Mouse (Mus musculus) neural tube, embryonic 14.5 days (tissue): ENCODE data around the gene Sgsm1. TPM values are rescaled to one million over a fixed set of nuclear protein-coding genes. Genes with fewer than 3 reads are reported as not detected.

Experiments used
- ATAC-seq: fragments of 200-750 bp; cut with Nextera tagmentation; 2 replicates; pipeline ENCODE4 v1.8.0; 2017; ENCODE audit warnings: low read depth, mild to moderate bottlenecking, moderate TSS enrichment, moderate library complexity
- H3K27ac ChIP-seq: fragments of 300-500 bp; sonication (generic); 2 replicates; pipeline ENCODE4 v1.5.1; 2014; ENCODE audit warnings: low read depth, mild to moderate bottlenecking, control low read depth, low read length, moderate library complexity, mixed read lengths
- H3K27me3 ChIP-seq: fragments of 300-500 bp; sonication (generic); 2 replicates; pipeline ENCODE4 v1.6.1; 2014; ENCODE audit warnings: low read length; ENCODE audit not compliant: control insufficient read depth, insufficient read depth
- H3K36me3 ChIP-seq: fragments of 300-500 bp; sonication (generic); 2 replicates; pipeline ENCODE4 v1.6.1; 2014; ENCODE audit warnings: low read length, mixed read lengths; ENCODE audit not compliant: control insufficient read depth, insufficient read depth
- H3K4me1 ChIP-seq: fragments of 300-500 bp; sonication (generic); 2 replicates; pipeline ENCODE4 v1.6.1; 2014; ENCODE audit warnings: low read length; ENCODE audit not compliant: control insufficient read depth, insufficient read depth
- H3K4me2 ChIP-seq: fragments of 300-500 bp; sonication (generic); 2 replicates; pipeline ENCODE4 v1.6.1; 2014; ENCODE audit warnings: mild to moderate bottlenecking, low read depth, low read length, control low read depth
- H3K4me3 ChIP-seq: fragments of 300-500 bp; sonication (generic); 2 replicates; pipeline ENCODE4 v1.5.1; 2014; ENCODE audit warnings: low read depth, low read length, control low read depth, mixed read lengths
- H3K9ac ChIP-seq: fragments of 300-500 bp; sonication (generic); replicated peaks from 2 replicates; pipeline ENCODE4 v1.6.1; 2014; ENCODE audit warnings: low read depth, mild to moderate bottlenecking, control low read depth, low read length, mixed read lengths
- H3K9me3 ChIP-seq: fragments of 300-500 bp; sonication (generic); 2 replicates; pipeline ENCODE4 v1.6.1; 2016; ENCODE audit warnings: low read length; ENCODE audit not compliant: control insufficient read depth
- whole genome bisulfite sequencing: fragments of 180-500 bp; shearing (Covaris S2); extraction: QIAGEN DNeasy Blood & Tissue Kit; methylation state at CpG from one replicate; pipeline ENCODE4 v1.1.7; 2014; 5-methylcytosine and 5-hydroxymethylcytosine counted together
- polyA plus RNA-seq: library from polyadenylated mRNA; unstranded; fragments of >200 nt; fragmentation: Nextera tagmentation; extraction: Ambion mirVana; gene quantifications from 2 replicates; pipeline ENCODE4 v1.2.1, GENCODE M21; 2014

Gene Sgsm1
- polyA plus RNA-seq, 1 experiment from 2014 or later: 17.0 TPM

DNA sequence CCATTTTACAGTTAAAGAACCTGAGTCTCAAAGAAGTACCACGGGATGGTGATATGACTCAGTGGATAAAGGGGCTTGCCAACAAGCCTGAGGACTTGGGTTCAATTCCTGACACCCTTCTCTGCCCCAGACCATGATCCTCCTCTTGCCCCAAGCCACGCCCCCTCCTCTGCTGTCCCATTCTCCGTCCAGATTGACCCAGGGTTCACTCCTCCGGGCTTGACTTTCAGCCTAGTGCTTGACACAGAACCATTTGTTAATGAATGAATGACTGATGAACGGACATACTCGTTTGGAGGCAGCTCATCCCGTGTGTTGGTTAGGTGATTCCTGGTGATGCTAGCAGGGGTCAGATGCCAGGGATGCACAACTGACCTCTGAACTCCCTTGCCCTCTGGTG lies 90.7 kb downstream of the Sgsm1 start:
- 0 out of 2 replicates have a peak, but pooled peaks cover 6% of the 10 kb centered on the region for H3K27me3 ChIP-seq
- H3K4me2 ChIP-seq: no peak overlapping the region
- H3K9ac ChIP-seq: no peak overlapping the region
- 62% methylated on average over 7 of the region's 7 CpGs for WGBS
- peaks cover 5% of the 10 kb centered on the region for H3K4me1 ChIP-seq
- ATAC-seq: no peak
- no peak overlapping the region for H3K27ac ChIP-seq
- H3K36me3 ChIP-seq: no peaks in the 10 kb centered on the region
- H3K9me3 ChIP-seq: no peaks in the 10 kb centered on the region
- no peak overlapping the region for H3K4me3 ChIP-seq

DNA sequence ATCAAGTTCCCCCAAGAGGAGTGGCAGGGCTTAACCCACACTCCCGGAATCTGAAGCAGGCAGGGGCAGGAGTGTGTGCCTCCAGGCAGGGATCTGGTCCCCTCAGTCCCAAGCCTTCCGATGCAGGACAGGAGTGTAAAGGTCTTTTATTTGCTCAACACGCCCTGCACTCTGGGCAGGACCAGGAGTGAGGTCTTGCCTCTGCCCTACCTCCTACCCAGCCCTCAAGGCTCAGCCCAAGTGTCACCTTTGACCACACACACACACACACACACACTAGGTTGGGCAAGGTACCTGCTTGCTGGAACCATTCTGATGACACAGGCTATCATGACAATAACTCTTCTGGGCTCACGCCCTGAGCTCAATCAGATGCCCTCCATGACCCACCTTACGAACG lies 91.1 kb downstream of the Sgsm1 start:
- H3K9me3 ChIP-seq: no peaks in the 10 kb centered on the region
- H3K27me3 ChIP-seq: 0 out of 2 replicates have a peak, but pooled peaks cover 6% of the 10 kb centered on the region
- H3K9ac ChIP-seq: no peak overlapping the region
- no peak for ATAC-seq
- no peaks in the 10 kb centered on the region for H3K36me3 ChIP-seq
- no peak overlapping the region for H3K27ac ChIP-seq
- 83% methylated on average over 6 of the region's 6 CpGs for WGBS
- peaks cover 5% of the 10 kb centered on the region for H3K4me1 ChIP-seq
- no peak overlapping the region for H3K4me2 ChIP-seq
- no peak overlapping the region for H3K4me3 ChIP-seq

DNA sequence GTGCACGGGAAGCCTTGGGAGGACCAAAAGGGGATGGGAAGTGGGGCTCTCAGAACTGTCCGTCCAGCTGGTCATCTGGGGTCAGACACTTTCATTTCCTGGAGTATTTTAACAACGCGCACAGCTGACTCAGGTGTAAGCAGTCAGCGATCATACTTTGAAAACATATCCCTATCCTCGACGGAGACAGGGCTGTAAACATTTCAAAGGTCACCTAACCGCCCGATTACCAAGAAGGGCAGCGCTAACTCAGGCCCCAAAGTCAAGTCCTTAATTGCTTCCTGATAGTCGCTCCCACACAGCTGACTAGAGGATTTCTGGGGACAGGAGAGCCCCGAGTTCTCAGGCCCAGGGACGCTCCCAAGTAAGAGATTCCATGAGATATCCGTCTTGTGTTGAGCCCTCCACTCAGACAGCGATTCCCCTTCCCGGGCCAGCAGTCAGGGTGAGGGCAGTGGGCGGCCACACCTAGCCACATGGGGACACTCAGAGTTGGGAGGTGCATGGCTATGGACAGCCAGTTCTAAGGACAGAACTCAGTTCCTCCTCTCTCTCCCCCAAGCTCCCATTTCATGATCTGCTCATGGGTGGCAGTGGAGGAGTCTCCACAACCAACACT lies 91.9 kb downstream of the Sgsm1 start:
- no peak overlapping the region for H3K9ac ChIP-seq
- 87% methylated on average over 17 of the region's 17 CpGs for WGBS
- no peaks in the 10 kb centered on the region for H3K9me3 ChIP-seq
- no peak for ATAC-seq
- H3K4me3 ChIP-seq: no peak overlapping the region
- peaks cover 5% of the 10 kb centered on the region for H3K4me1 ChIP-seq
- no peak overlapping the region for H3K4me2 ChIP-seq
- H3K27ac ChIP-seq: no peak overlapping the region
- 0 out of 2 replicates have a peak, but pooled peaks cover 6% of the 10 kb centered on the region for H3K27me3 ChIP-seq
- H3K36me3 ChIP-seq: no peaks in the 10 kb centered on the region

DNA sequence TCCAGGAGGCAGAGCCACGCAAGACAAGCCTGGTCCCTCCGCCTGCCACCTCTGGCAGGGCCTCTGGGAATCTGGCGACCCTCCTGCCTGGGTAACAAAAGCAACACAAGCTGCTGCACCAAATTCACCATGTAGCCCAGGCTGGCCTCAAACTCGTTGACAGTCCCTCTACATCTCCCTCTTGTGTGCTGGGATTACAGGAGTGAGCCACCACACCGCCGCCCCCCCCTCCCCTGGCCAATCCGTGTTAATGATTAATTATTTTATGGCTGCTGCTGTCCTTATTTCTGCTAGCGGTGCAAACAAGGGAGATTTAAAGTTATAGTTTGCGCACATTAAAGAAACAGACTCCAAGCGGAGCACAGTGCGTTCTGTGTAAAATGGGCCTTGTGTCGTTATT lies 93.5 kb downstream of the Sgsm1 start:
- H3K9me3 ChIP-seq: no peaks in the 10 kb centered on the region
- H3K9ac ChIP-seq: no peak overlapping the region
- H3K4me2 ChIP-seq: no peak overlapping the region
- H3K36me3 ChIP-seq: no peaks in the 10 kb centered on the region
- ATAC-seq: no peak
- H3K27ac ChIP-seq: no peak overlapping the region
- peaks cover 5% of the 10 kb centered on the region for H3K4me1 ChIP-seq
- WGBS: 58% methylated on average over 12 of the region's 12 CpGs
- H3K4me3 ChIP-seq: no peak overlapping the region
- 0 out of 2 replicates have a peak, but pooled peaks cover 6% of the 10 kb centered on the region for H3K27me3 ChIP-seq

DNA sequence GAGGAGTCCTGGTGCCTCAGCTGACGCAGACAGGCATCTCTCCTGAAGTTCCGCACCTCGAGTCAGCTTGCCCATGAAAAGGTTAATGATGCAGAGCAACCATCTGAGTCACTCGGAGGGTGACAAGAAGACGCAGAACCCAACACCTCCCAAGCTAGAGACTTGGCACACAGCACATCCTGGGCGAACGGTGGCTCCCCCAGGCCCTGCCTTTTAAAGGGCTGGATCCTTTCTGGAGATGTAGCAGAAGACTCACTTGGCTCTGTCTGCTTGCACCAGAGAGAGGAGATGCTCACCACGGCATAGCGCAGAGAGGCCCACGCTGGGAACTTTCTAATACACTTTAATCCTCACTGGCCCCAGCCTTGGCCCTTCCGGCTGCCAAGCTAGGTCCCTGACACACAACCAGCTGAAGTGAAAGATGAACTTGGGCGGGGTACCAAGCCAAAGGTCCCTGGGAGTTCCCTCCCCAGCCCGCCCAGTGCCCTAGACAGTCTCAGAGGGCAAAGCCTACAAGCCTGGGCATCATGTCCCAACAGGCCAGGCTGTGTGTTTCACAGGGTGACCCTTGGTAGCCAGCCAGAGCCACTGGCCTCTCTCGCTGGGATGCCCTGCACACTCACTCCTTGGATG lies 94.1 kb downstream of the Sgsm1 start:
- 0 out of 2 replicates have a peak, but pooled peaks cover 6% of the 10 kb centered on the region for H3K27me3 ChIP-seq
- no peak overlapping the region for H3K4me3 ChIP-seq
- H3K4me2 ChIP-seq: no peak overlapping the region
- ATAC-seq: no peak
- no peak overlapping the region for H3K9ac ChIP-seq
- H3K36me3 ChIP-seq: no peaks in the 10 kb centered on the region
- no peak overlapping the region for H3K27ac ChIP-seq
- 77% methylated on average over 14 of the region's 14 CpGs for WGBS
- no peaks in the 10 kb centered on the region for H3K9me3 ChIP-seq
- H3K4me1 ChIP-seq: peaks cover 5% of the 10 kb centered on the region

DNA sequence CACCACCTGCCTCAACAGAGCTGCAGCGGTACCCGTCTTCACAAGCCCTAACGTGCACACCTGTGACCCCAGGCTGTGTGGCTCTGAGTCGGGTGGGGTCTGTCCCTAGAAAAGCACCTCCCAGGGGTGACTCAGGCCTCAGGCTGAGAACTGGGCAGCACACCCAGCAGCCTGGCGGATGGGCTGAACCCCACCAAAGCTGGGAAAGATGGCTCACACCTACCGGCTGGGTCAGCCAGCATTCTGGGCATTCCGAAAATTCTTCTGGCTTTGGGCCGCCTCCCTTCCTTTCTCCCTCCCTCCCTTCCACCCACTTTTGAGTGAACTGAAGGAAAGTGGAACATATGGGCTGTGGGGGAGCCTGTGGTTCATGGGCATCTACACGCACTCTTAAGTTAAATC lies 95.0 kb downstream of the Sgsm1 start:
- WGBS: 88% methylated on average over 9 of the region's 9 CpGs
- Histone ChIP-seq H3K4me1 (peaks cover 2% of the 10 kb centered on the region), H3K27me3 (no peaks in the 10 kb centered on the region), H3K9ac (no peak overlapping the region), H3K4me3 (no peak overlapping the region), H3K36me3 (no peaks in the 10 kb centered on the region), H3K27ac (no peak overlapping the region), H3K9me3 (no peaks in the 10 kb centered on the region), H3K4me2 (no peak overlapping the region)
- ATAC-seq: no peak

DNA sequence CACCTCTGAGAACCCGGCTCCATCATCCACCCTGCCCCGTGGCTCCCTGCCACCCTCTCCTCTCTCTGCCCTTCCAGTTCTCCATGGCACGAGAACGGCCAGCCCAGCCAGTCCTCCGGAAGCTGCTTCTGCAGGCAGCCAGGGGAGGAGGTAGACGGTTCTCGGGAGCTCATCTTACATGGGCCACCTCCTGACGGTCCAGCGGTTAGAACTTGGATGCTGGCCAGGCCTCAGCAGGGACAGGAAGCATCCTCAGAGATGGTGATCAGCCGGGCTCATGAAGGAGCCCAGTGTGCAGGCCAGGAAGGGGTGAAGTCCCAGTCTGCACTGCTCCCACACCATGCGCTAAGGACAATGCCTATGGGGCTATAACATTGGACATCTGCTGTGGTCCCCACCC lies 96.1 kb downstream of the Sgsm1 start:
- Histone ChIP-seq H3K9ac (no peak overlapping the region), H3K4me1 (no peaks in the 10 kb centered on the region), H3K4me2 (no peak overlapping the region), H3K36me3 (no peaks in the 10 kb centered on the region), H3K9me3 (no peaks in the 10 kb centered on the region), H3K27me3 (no peaks in the 10 kb centered on the region), H3K27ac (no peak overlapping the region), H3K4me3 (no peak overlapping the region)
- WGBS: 68% methylated on average over 11 of the region's 11 CpGs
- no peak for ATAC-seq

DNA sequence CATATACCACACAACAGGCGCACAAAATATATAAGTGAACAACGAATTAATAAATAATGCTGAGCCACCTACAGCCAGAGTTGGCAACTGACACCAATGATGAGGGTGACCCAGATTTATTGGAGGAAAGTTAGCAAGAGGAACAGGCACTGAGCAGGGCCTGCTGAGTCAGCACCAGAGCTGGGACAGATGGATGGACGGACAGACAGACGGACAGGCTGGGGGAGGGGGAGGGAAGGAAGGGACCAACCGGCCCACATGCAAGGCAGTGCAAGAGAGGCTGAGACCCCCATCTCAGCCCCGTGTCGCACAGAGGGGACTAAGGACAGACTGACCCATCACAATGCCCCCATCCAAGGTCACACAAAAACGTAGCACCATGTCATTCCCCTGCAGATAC lies 96.5 kb downstream of the Sgsm1 start:
- H3K4me1 ChIP-seq: no peaks in the 10 kb centered on the region
- no peaks in the 10 kb centered on the region for H3K9me3 ChIP-seq
- no peak overlapping the region for H3K27ac ChIP-seq
- no peak overlapping the region for H3K4me3 ChIP-seq
- no peak for ATAC-seq
- no peak overlapping the region for H3K9ac ChIP-seq
- H3K4me2 ChIP-seq: no peak overlapping the region
- no peaks in the 10 kb centered on the region for H3K36me3 ChIP-seq
- WGBS: 92% methylated on average over 8 of the region's 8 CpGs
- no peaks in the 10 kb centered on the region for H3K27me3 ChIP-seq

DNA sequence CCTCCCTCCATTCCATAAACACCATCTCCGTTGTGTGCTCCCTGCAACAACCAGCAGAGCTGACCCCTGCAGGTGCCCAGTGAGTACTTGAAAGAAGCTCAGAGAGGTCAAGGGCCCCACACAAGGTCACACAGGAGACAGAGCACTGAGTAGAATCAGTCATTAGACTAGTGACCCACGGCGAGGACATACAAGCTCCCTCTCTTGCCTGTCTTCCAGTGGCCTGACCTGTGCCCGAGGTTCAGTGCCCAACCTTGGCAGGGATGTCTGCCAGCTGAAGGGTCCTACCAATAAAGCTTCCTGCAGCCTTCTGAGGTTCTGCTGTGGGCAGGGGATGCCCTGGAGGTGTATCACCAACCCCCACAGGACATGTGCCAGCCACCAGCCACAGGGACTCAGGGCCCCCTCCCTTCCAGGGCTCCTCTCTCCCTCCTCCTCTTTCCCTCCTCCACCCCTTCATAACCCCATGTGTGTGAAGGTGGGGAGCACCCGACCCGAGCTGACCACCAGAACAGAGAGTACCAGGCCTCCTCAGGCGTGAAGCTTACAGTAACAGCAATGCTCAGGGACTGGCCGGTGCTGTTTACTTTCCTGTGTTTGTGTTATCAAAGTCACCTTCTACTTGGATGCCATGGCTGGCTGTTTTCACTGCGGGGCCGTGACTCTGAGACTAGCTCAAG lies 98.3 kb downstream of the Sgsm1 start:
- no peak overlapping the region for H3K9ac ChIP-seq
- no peaks in the 10 kb centered on the region for H3K36me3 ChIP-seq
- no peaks in the 10 kb centered on the region for H3K9me3 ChIP-seq
- no peak for ATAC-seq
- no peaks in the 10 kb centered on the region for H3K4me1 ChIP-seq
- no peak overlapping the region for H3K4me2 ChIP-seq
- WGBS: 81% methylated on average over 10 of the region's 10 CpGs
- no peak overlapping the region for H3K27ac ChIP-seq
- H3K27me3 ChIP-seq: no peaks in the 10 kb centered on the region
- no peak overlapping the region for H3K4me3 ChIP-seq
